Comparison of ENCODE assay signal across 22 mouse cellular contexts in genomic region chr3:116288833-116289232, GRCm38 (mm10). TPM values are rescaled to one million over a fixed set of nuclear protein-coding genes. Genes with fewer than 3 reads are reported as not detected.
DNase-seq lines count a peak whose midpoint lies in the region; ATAC-seq lines count a peak whose summit lies in the region.
"Had no signal": no experiment of that assay in that cellular context is flagged by ENCODE, and none has a peak within 500 bp of the region (broad histone marks: within the 10 kb centered on the region; RNA-seq: fewer than 3 reads in every experiment).

No protein-coding gene starts in this region.

- WGBS in neural tube, embryonic 15.5 days = 92% methylated on average over 6 of the region's 6 CpGs

- no peaks in the 10 kb centered on the region for H3K9me3 ChIP-seq in neural tube, embryonic 15.5 days (replicated peaks)
- H3K9me3 ChIP-seq: G1E; hindbrain, embryonic 15.5 days; limb, embryonic 12.5 days; liver, embryonic 13.5 days; neural tube, embryonic 12.5 days had no signal

- no peaks in the 10 kb centered on the region for H3K27me3 ChIP-seq in neural tube, embryonic 15.5 days (replicated peaks)
- H3K27me3 ChIP-seq: hindbrain, embryonic 15.5 days; limb, embryonic 12.5 days; liver, embryonic 13.5 days; neural tube, embryonic 12.5 days had no signal

- H3K4me2 ChIP-seq in neural tube, embryonic 15.5 days = no peak overlapping the region
- H3K4me2 ChIP-seq: hindbrain, embryonic 15.5 days; limb, embryonic 12.5 days; liver, embryonic 13.5 days; midbrain, embryonic 11.5 days; neural tube, embryonic 12.5 days had no signal

- H3K4me1 ChIP-seq in neural tube, embryonic 15.5 days = no peaks in the 10 kb centered on the region
- H3K4me1 ChIP-seq: hindbrain, embryonic 15.5 days; limb, embryonic 12.5 days; liver, embryonic 13.5 days; neural tube, embryonic 12.5 days had no signal

- no peak overlapping the region for H3K27ac ChIP-seq in neural tube, embryonic 15.5 days (replicated peaks)
- H3K27ac ChIP-seq: hindbrain, embryonic 15.5 days; limb, embryonic 12.5 days; liver, embryonic 13.5 days; neural tube, embryonic 12.5 days; stomach, postnatal 0 days had no signal

- no peak for ATAC-seq in neural tube, embryonic 15.5 days (ENCODE audit: low FRiP score)
- ATAC-seq: CD4-positive, CD25-positive, alpha-beta regulatory T cell, adult 4 months; intestine, embryonic 16.5 days had no signal

- DNase-seq in adrenal gland, postnatal 10 days = peak; percentile 8
- no peak for DNase-seq in adrenal gland, postnatal 4 days (ENCODE audit: low spot score in 2 of 2)
- DNase-seq in kidney, adult 9 months = peak; percentile 18
- DNase-seq in kidney, postnatal 25 days = no peak
- DNase-seq in heart, adult 9 months (ENCODE audit: low spot score in 2 of 2) = peak; percentile 11 to 13
- peak; percentile 40 to 50 for DNase-seq in heart, postnatal 10 days
- DNase-seq in thymus, postnatal 0 days (ENCODE audit: low spot score) = no peak
- DNase-seq: cerebellum, postnatal 25 days; liver, embryonic 13.5 days; lung, postnatal 4 days; right cerebral cortex, postnatal 14 days; thymus, postnatal 14 days had no signal

- H3K36me3 ChIP-seq in neural tube, embryonic 15.5 days = peaks cover 4% of the 10 kb centered on the region; the same call in 1 of the 2 replicates

- no peak overlapping the region for H3K4me3 ChIP-seq in neural tube, embryonic 15.5 days (replicated peaks)
- H3K4me3 ChIP-seq: hindbrain, embryonic 15.5 days; limb, embryonic 12.5 days; liver, embryonic 13.5 days; neural tube, embryonic 12.5 days had no signal

- intact Hi-C loops in heart, postnatal 10 days (cut with DNase I) = no loop called here

- no peak overlapping the region for H3K9ac ChIP-seq in neural tube, embryonic 15.5 days (replicated peaks)
- H3K9ac ChIP-seq: hindbrain, embryonic 15.5 days; limb, embryonic 12.5 days; liver, embryonic 13.5 days; neural tube, embryonic 12.5 days had no signal

RNA-seq across cellular contexts. Expression of gene Gpr88, which starts 35.5 kb away (rescaled TPM):
- under 1 TPM; 0.55 to 0.75 TPM for total RNA-seq in adrenal gland, postnatal 10 days (2021)
- total RNA-seq in adrenal gland, postnatal 4 days (2021) = under 1 TPM; 0.50 to 0.82 TPM
- under 1 TPM; 0.17 to 0.35 TPM for total RNA-seq in heart, postnatal 10 days (2021)
- polyA plus RNA-seq in neural tube, embryonic 15.5 days (2015; fragmentation: Nextera tagmentation; extraction: Ambion mirVana) = 5.3 and 6.4 TPM in 2 replicates
- polyA plus RNA-seq in thymus, postnatal 0 days (2015; fragmentation: Nextera tagmentation; extraction: Ambion mirVana) = 0.33 and 0.35 TPM in 2 replicates
- total RNA-seq: monocyte, adult 5-6 weeks had no signal
- polyA plus RNA-seq: CD4-positive, CD25-positive, alpha-beta regulatory T cell, adult 4 months; G1E had no signal

Comparison
In these comparisons a context has a peak if more than half of its experiments do, and no peak if none do; other contexts are left out.
1. DNase-seq: peak in adrenal gland, postnatal 10 days (single experiment), kidney, adult 9 months (single experiment), heart, adult 9 months (2 of 2) and heart, postnatal 10 days (2 of 2); none in adrenal gland, postnatal 4 days (0 of 2), kidney, postnatal 25 days (0 of 2) and thymus, postnatal 0 days (single experiment).